Mouse (Mus musculus) liver, postnatal 0 days (tissue): ENCODE measurements around the gene Zfp786. TPM values are rescaled to one million over a fixed set of nuclear protein-coding genes. Genes with fewer than 3 reads are reported as not detected.

ENCODE experiments used
- ATAC-seq: fragments of 200-750 bp; cut with Nextera tagmentation; 2 replicates; pipeline ENCODE4 v1.8.0; 2017; ENCODE audit warnings: mild to moderate bottlenecking, moderate library complexity
- DNase-seq: peaks from one replicate; pipeline ENCODE4 v3.0.0-alpha.2; 2016
- H3K27ac ChIP-seq: fragments of 300-500 bp; sonication (generic); 2 replicates; pipeline ENCODE4 v1.5.1; 2014; ENCODE audit warnings: antibody characterized with exemption, moderate library complexity, mild to moderate bottlenecking, low read depth
- H3K27me3 ChIP-seq: fragments of 300-500 bp; sonication (generic); 2 replicates; pipeline ENCODE4 v1.6.1; 2014; ENCODE audit warnings: low read length, control low read depth, mixed read lengths; ENCODE audit not compliant: insufficient read depth
- H3K36me3 ChIP-seq: fragments of 300-500 bp; sonication (generic); replicated peaks from 2 replicates; pipeline ENCODE4 v1.6.1; 2014; ENCODE audit warnings: mild to moderate bottlenecking, control low read depth, low read length, moderate library complexity, mixed read lengths; ENCODE audit not compliant: insufficient read depth
- H3K4me1 ChIP-seq: fragments of 300-500 bp; sonication (generic); 2 replicates; pipeline ENCODE4 v1.6.1; 2014; ENCODE audit warnings: antibody characterized with exemption, mild to moderate bottlenecking, control low read depth; ENCODE audit not compliant: insufficient read depth
- H3K4me2 ChIP-seq: fragments of 300-500 bp; sonication (generic); 2 replicates; pipeline ENCODE4 v1.6.1; 2014; ENCODE audit warnings: low read depth, mild to moderate bottlenecking, low read length, moderate library complexity, mixed read lengths
- H3K4me3 ChIP-seq: fragments of 300-500 bp; sonication (generic); 2 replicates; pipeline ENCODE4 v1.5.1; 2014; ENCODE audit warnings: low read depth, low read length
- H3K9ac ChIP-seq: fragments of 300-500 bp; sonication (generic); replicated peaks from 2 replicates; pipeline ENCODE4 v1.6.1; 2014; ENCODE audit warnings: mild to moderate bottlenecking, moderate library complexity
- H3K9me3 ChIP-seq: fragments of 300-500 bp; sonication (generic); 2 replicates; pipeline ENCODE4 v1.6.1; 2016; ENCODE audit warnings: mild to moderate bottlenecking, control low read depth, low read length, mixed read lengths
- CTCF ChIP-seq: sonication (generic); IDR thresholded peaks from 2 replicates; pipeline ENCODE4 v1.5.1; 2016; ENCODE audit warnings: antibody characterized with exemption, low read depth
- EP300 ChIP-seq: IDR thresholded peaks from 2 replicates; pipeline ENCODE4 v1.6.1; 2016; ENCODE audit warnings: antibody characterized with exemption, low read depth, mild to moderate bottlenecking
- WGBS: fragments of 180-500 bp; shearing (Covaris S2); extraction: QIAGEN DNeasy Blood & Tissue Kit; methylation state at CpG from one replicate; pipeline ENCODE4 v1.1.7; 2014; ENCODE audit not compliant: insufficient replicate concordance; 5-methylcytosine and 5-hydroxymethylcytosine counted together
- polyA plus RNA-seq: library from polyadenylated mRNA; unstranded; fragments of >200 nt; fragmentation: Nextera tagmentation; extraction: Ambion mirVana; gene quantifications from 2 replicates; pipeline ENCODE4 v1.2.1, GENCODE M21; 2015

The Zfp786 gene
- polyA plus RNA-seq, 1 experiment from 2014 or later, result 0.51 TPM

DNA sequence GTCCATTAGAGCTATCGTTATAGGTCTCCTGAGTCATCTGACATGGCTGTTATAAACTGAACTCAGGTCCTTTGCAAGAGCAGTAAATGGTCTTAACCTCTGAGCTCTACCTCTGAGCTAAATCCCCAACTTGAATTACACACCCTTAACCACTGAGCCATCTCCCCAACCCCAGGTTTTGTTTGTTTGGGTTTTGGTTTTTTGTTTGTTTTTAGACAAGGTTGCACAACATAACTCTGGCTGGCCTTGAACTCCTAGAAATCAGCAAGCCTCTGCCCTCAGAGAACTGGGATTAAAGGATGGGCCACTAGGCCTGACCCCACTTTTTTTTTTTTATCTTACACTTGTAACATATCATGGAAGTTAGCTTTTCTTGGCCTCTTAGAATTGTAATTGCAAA is 14.5 kb downstream of the Zfp786 start:
- peaks cover 15% of the 10 kb centered on the region for H3K4me1 ChIP-seq
- H3K27ac ChIP-seq, result no peak overlapping the region
- no peak for TF ChIP-seq CTCF
- TF ChIP-seq EP300, result no peak
- H3K4me3 ChIP-seq, result no peak overlapping the region
- WGBS, result 76% methylated on average over 1 of the region's 1 CpGs
- no peaks in the 10 kb centered on the region for H3K9me3 ChIP-seq
- H3K27me3 ChIP-seq, result no peaks in the 10 kb centered on the region
- ATAC-seq (no peak), DNase-seq (no peak)
- no peak overlapping the region for H3K4me2 ChIP-seq
- H3K9ac ChIP-seq, result no peak overlapping the region
- 0 out of 2 replicates have a peak, but pooled peaks cover 2% of the 10 kb centered on the region for H3K36me3 ChIP-seq

DNA sequence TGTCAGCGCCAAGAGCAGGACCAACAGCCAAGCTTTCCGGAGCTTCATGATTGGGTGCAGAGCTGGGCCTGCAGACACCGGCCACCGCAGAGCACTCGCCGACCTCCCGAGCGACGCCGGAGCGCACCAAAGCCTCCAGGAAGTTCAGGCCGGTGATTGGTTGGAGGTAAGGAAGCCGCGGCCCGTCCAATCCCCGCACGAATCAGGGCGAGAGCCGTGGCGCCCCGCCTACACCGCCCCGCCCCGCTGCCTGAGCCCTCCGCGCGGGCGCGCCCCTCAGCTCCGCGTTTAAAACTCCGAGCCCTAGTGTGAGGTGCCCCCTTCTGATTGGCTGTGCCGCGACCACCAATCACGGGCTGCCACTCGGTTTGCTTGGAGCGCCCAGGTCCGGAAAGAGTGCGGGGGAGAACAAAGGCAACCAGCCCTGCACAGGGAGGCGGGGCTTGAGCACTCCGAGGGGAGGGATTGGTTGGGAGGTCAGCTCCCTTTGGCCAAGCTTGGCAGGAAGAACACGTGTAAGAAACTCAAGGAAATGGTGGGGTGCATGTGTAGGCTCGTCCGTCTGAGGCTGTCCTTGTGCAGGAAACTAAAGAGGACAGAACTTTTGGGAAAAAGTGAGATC is 17.3 kb downstream of the Zfp786 start, which contains the start of gene Pdia4:
Gene Pdia4 (minus strand): TSS at position 174 of the 622 bp plus-strand sequence.
- H3K4me3 ChIP-seq, result peak within 1 kb of the TSS; percentile 67
- H3K9ac ChIP-seq, result peak within 1 kb of the TSS; percentile 71
- 4% methylated on average over 44 of the region's 44 CpGs for WGBS
- peaks cover 32% of the 10 kb centered on the region for H3K4me1 ChIP-seq
- no peak for TF ChIP-seq EP300
- TF ChIP-seq CTCF, result no peak
- no peaks in the 10 kb centered on the region for H3K9me3 ChIP-seq
- peak; percentile 97 for DNase-seq
- H3K36me3 ChIP-seq, result 0 out of 2 replicates have a peak, but pooled peaks cover 5% of the 10 kb centered on the region
- ATAC-seq, result peak; percentile 98
- peak within 1 kb of the TSS; percentile 78 for H3K27ac ChIP-seq
- H3K4me2 ChIP-seq, result peak within 1 kb of the TSS; percentile 80
- no peaks in the 10 kb centered on the region for H3K27me3 ChIP-seq

DNA sequence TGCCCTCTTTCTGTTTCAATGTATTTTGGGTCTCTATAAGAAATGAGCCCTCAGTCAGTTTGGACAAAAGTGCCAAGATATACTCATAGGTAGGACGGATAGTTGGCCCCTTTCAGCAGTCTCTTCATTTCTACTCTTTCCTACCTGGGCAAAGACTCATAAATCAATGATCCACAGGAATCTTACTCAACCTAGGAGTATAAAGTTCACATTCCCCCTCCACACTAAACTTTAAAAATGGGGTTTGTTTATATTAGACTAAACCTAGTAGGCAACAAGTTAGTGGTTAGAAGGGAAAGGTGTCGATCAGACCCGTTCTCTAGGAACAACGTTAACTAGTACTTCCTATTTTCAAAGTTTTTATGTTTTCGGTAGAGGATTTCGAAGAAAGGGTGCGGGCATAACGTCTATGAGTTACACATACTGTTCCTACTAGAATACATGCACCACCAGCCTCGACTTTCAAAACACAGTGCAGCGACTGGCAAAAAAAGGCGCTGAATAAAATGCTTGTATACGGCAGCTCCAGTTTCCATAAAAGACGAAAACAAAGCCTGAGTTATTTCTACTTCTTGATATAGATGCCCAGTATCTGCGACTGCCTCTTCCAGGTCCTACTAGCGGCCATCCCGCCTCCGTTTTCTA is 18.3 kb downstream of the Zfp786 start:
- TF ChIP-seq CTCF (no peak), EP300 (no peak)
- Histone ChIP-seq H3K4me2 (peak overlapping the region; percentile 80), H3K27me3 (no peaks in the 10 kb centered on the region), H3K9ac (peak overlapping the region; percentile 71), H3K9me3 (no peaks in the 10 kb centered on the region), H3K27ac (peak overlapping the region; percentile 78), H3K36me3 (0 out of 2 replicates have a peak, but pooled peaks cover 9% of the 10 kb centered on the region), H3K4me3 (peak overlapping the region; percentile 67), H3K4me1 (peaks cover 32% of the 10 kb centered on the region)
- ATAC-seq (no peak), DNase-seq (no peak)
- under 1% methylated on average over 17 of the region's 17 CpGs for WGBS

DNA sequence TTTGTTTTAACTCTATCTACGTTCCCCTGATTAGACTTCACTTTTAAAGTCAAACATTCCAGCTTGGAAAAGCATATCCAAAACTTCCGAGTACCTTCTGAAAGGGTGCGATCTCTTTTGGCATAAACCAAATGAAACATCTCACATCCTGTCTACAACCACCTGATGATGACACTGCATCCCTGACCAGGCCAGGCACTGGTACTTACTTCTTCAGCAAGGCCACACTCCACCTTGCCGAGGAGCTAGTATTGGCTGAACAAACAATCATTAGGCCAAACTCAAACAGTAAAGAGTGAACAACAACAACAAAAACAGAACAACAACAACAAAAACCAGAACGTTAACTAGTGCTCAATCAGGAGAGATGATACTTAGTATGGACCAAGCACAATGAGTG is 19.3 kb downstream of the Zfp786 start:
- Histone ChIP-seq H3K27me3 (no peaks in the 10 kb centered on the region), H3K9ac (peak overlapping the region; percentile 71)
- DNase-seq, result no peak

DNA sequence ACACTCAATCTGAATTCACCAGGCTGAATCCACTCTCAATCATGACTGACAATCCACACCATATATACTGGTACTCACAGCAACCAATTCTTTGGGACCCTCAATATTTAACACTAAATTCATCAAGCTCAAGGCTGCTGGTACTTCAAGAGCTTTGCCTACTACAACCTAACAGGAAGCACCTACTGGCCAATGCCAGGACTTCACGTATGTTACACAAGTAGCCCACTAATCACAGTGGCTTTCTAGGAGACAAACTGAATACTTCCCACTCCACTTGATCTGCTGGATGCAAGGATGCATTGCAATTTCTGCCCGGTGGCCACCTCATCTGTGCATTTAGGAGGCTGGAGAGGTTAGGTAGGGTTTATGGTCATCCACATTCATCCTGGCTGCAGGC is 20.5 kb downstream of the Zfp786 start:
- H3K9me3 ChIP-seq, result no peaks in the 10 kb centered on the region
- H3K27me3 ChIP-seq, result no peaks in the 10 kb centered on the region
- no peak for TF ChIP-seq EP300
- peak; percentile 33; the same call in 1 of the 2 replicates for TF ChIP-seq CTCF
- ATAC-seq (no peak), DNase-seq (no peak)
- WGBS, result 62% methylated on average over 2 of the region's 2 CpGs
- H3K27ac ChIP-seq, result no peak overlapping the region
- no peak overlapping the region for H3K9ac ChIP-seq
- H3K4me1 ChIP-seq, result peaks cover 29% of the 10 kb centered on the region
- H3K4me3 ChIP-seq, result no peak overlapping the region
- peaks cover 24% of the 10 kb centered on the region for H3K36me3 ChIP-seq
- peak overlapping the region; percentile 38; the same call in 1 of the 2 replicates for H3K4me2 ChIP-seq

More for the DNA sequence above, 19.3 kb downstream of the Zfp786 start:
- Histone ChIP-seq H3K27ac (peak overlapping the region; percentile 78; the same call in 1 of the 2 replicates), H3K4me2 (peak overlapping the region; percentile 80), H3K4me1 (peaks cover 32% of the 10 kb centered on the region), H3K4me3 (peak overlapping the region; percentile 67; the same call in 1 of the 2 replicates), H3K9me3 (no peaks in the 10 kb centered on the region), H3K36me3 (peaks cover 15% of the 10 kb centered on the region)
- WGBS, result 55% methylated on average over 5 of the region's 5 CpGs
- ATAC-seq, result no peak
- TF ChIP-seq EP300, result no peak
- no peak for TF ChIP-seq CTCF

DNA sequence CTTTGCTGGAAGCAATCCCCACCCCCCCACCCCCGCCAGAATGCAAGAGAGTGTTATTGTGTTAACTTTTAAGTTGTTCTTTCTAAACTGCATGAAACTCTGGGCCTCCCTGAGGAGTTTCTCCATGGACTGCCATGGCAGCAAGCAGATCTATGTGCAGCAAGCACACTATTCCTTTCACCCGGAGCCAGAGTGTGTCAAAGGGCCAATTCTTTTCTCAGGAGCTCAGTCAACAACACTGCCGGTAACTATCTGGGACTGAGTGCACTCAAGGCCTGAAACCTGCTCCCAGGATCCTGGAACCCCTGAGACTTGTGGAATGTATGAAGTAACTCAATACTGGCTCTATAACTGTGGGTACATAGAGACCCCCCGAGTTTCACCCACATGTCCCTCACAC is 21.6 kb downstream of the Zfp786 start:
- no peaks in the 10 kb centered on the region for H3K9me3 ChIP-seq
- no peak for DNase-seq
- 0 out of 2 replicates have a peak overlapping the region, but pooled peaks have one; percentile 9 for H3K9ac ChIP-seq
- no peak overlapping the region for H3K4me3 ChIP-seq
- H3K27ac ChIP-seq, result 0 out of 2 replicates have a peak overlapping the region, but pooled peaks have one; percentile 11
- no peak for ATAC-seq
- peaks cover 35% of the 10 kb centered on the region for H3K36me3 ChIP-seq
- no peak overlapping the region for H3K4me2 ChIP-seq
- TF ChIP-seq EP300 (no peak), CTCF (no peak)
- H3K4me1 ChIP-seq, result peaks cover 26% of the 10 kb centered on the region
- WGBS, result 70% methylated on average over 4 of the region's 4 CpGs
- H3K27me3 ChIP-seq, result no peaks in the 10 kb centered on the region
